Mouse (Mus musculus): ENCODE measurements around the gene Vwa8. TPM values are rescaled to one million over a fixed set of nuclear protein-coding genes. Genes with fewer than 3 reads are reported as not detected.

Vwa8 gene
- polyA plus RNA-seq, 1 experiment from 2014 or later, result 15.6 TPM

DNA sequence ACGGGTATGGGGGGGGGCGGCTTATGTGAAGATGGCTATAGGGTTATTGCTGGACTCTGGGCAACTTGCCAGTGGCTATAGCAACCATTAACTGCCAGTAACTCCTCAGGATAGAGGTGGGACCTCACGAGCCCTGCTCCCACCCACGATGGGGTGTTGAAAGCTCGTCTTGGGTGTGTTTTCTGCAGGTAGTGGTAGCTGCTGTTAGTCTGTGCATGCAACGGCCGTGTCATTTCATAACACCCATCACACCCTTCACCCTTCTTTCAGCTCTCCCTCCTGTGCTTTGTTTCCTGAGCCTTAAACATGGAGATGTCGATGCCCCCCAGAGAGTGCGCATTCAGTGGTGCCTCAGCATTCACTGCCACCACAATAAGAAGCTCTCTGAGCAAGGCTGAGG, 329.4 kb downstream of the Vwa8 start:
- no peak for ATAC-seq
- Histone ChIP-seq H3K27me3 (replicated peaks; ENCODE audit: control insufficient read depth, insufficient read depth, low read length) (no peaks in the 10 kb centered on the region), H3K4me3 (ENCODE audit: low read depth, low read length) (no peak overlapping the region), H3K27ac (ENCODE audit: low read depth, low read length) (no peak overlapping the region), H3K4me1 (replicated peaks; ENCODE audit: control insufficient read depth, insufficient read depth, low read length) (no peaks in the 10 kb centered on the region), H3K36me3 (ENCODE audit: control insufficient read depth, insufficient read depth) (peaks cover 20% of the 10 kb centered on the region; the same call in 1 of the 2 replicates), H3K4me2 (replicated peaks; ENCODE audit: low read depth) (no peak overlapping the region), H3K9ac (ENCODE audit: low read depth, low read length) (no peak overlapping the region), H3K9me3 (ENCODE audit: control insufficient read depth) (no peaks in the 10 kb centered on the region)
- 79% methylated on average over 9 of the region's 9 CpGs for WGBS
- TF ChIP-seq CTCF (IDR thresholded peaks at IDR 0.05; ENCODE audit: low read depth), result no peak

DNA sequence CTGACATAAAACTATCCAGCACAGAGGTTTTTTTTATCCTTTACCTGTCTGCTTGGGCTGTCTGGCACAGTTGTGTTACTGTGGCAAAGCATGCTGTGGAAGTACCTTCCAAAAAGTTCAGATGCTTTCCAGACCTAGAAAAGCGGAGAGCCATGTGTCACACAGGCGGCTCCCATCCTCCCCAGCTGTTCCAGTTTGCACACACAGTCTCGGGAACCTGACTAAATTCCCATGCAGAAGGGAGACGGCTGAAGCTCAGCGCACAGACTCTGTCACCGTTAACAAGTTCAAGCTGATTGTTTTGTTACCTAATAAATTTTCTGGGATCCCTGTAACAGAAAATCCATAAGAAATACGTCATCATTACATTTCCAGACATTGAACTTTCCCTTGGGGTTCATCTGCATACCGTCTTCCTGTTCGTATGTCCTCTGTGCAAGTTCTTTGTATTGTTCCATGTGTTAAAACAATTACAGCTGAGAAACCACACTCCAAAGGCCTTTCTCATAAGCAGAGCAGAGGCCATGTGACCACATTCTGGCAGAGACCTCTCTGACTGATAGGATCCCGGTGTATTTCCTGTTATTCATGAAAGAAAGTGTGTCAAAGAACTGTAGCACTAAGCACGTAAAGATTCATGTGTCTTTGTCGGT, 331.4 kb downstream of the Vwa8 start:
- H3K4me3 ChIP-seq (ENCODE audit: low read depth, low read length), result no peak overlapping the region
- 0 out of 2 replicates have a peak overlapping the region, but pooled peaks have one; percentile 29 for H3K27ac ChIP-seq (ENCODE audit: low read depth, low read length)
- no peaks in the 10 kb centered on the region for H3K4me1 ChIP-seq (replicated peaks; ENCODE audit: control insufficient read depth, insufficient read depth, low read length)
- ATAC-seq, result no peak
- no peak overlapping the region for H3K9ac ChIP-seq (ENCODE audit: low read depth, low read length)
- H3K36me3 ChIP-seq (ENCODE audit: control insufficient read depth, insufficient read depth), result peaks cover 20% of the 10 kb centered on the region; the same call in 1 of the 2 replicates
- H3K27me3 ChIP-seq (replicated peaks; ENCODE audit: control insufficient read depth, insufficient read depth, low read length), result no peaks in the 10 kb centered on the region
- no peak for TF ChIP-seq CTCF (IDR thresholded peaks at IDR 0.05; ENCODE audit: low read depth)
- 61% methylated on average over 12 of the region's 12 CpGs for WGBS
- H3K4me2 ChIP-seq (replicated peaks; ENCODE audit: low read depth), result no peak overlapping the region
- no peaks in the 10 kb centered on the region for H3K9me3 ChIP-seq (ENCODE audit: control insufficient read depth)

DNA sequence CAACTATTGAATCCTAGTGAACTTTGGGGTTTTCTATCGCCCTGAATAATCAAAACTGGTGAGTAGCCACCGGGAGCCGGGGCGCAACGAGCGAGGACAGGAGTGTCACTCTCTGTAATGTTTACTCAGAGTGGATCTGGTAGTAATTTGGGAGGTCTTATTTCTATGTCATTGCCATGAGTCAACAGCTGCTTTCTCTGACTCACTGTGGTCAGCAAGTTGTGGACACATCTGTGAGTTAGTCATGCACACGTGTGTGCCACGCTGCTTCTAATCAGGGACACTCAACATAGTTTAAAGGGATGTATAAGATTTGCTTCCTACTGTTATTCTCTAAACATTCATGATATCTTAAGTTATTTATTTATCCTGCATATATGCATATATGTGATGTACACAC, 332.9 kb downstream of the Vwa8 start:
- H3K9me3 ChIP-seq (ENCODE audit: control insufficient read depth), result no peaks in the 10 kb centered on the region
- H3K27ac ChIP-seq (ENCODE audit: low read depth, low read length), result no peak overlapping the region
- no peaks in the 10 kb centered on the region for H3K27me3 ChIP-seq (replicated peaks; ENCODE audit: control insufficient read depth, insufficient read depth, low read length)
- peaks cover 19% of the 10 kb centered on the region; the same call in 1 of the 2 replicates for H3K36me3 ChIP-seq (ENCODE audit: control insufficient read depth, insufficient read depth)
- TF ChIP-seq CTCF (IDR thresholded peaks at IDR 0.05; ENCODE audit: low read depth), result no peak
- ATAC-seq, result no peak
- no peak overlapping the region for H3K4me3 ChIP-seq (ENCODE audit: low read depth, low read length)
- H3K9ac ChIP-seq (ENCODE audit: low read depth, low read length), result no peak overlapping the region
- 93% methylated on average over 8 of the region's 8 CpGs for WGBS
- H3K4me2 ChIP-seq (replicated peaks; ENCODE audit: low read depth), result no peak overlapping the region
- no peaks in the 10 kb centered on the region for H3K4me1 ChIP-seq (replicated peaks; ENCODE audit: control insufficient read depth, insufficient read depth, low read length)

DNA sequence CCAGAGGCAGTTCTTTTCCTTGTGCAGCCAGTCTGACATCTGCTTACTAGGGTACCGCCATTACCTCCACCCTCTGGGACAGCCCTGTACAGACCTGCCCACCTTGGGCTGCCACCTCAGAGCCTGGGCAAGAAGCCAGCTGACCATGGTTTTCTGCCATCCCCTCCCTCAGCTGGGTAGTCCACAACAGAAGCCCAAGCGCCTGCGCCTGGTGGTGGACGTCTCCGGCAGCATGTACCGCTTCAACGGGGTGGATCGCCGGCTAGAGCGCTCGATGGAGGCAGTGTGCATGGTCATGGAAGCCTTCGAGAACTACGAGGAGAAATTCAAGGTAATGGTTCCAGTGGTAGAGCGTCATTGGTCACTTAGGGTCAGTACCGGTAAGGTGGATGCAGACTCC, 333.9 kb downstream of the Vwa8 start:
- H3K9me3 ChIP-seq (ENCODE audit: control insufficient read depth), result no peaks in the 10 kb centered on the region
- TF ChIP-seq CTCF (IDR thresholded peaks at IDR 0.05; ENCODE audit: low read depth), result no peak
- no peak for ATAC-seq
- no peak overlapping the region for H3K27ac ChIP-seq (ENCODE audit: low read depth, low read length)
- H3K4me3 ChIP-seq (ENCODE audit: low read depth, low read length), result no peak overlapping the region
- WGBS, result 94% methylated on average over 15 of the region's 15 CpGs
- H3K36me3 ChIP-seq (ENCODE audit: control insufficient read depth, insufficient read depth), result peaks cover 19% of the 10 kb centered on the region; the same call in 1 of the 2 replicates
- H3K27me3 ChIP-seq (replicated peaks; ENCODE audit: control insufficient read depth, insufficient read depth, low read length), result no peaks in the 10 kb centered on the region
- H3K4me1 ChIP-seq (replicated peaks; ENCODE audit: control insufficient read depth, insufficient read depth, low read length), result no peaks in the 10 kb centered on the region
- no peak overlapping the region for H3K9ac ChIP-seq (ENCODE audit: low read depth, low read length)
- no peak overlapping the region for H3K4me2 ChIP-seq (replicated peaks; ENCODE audit: low read depth)

DNA sequence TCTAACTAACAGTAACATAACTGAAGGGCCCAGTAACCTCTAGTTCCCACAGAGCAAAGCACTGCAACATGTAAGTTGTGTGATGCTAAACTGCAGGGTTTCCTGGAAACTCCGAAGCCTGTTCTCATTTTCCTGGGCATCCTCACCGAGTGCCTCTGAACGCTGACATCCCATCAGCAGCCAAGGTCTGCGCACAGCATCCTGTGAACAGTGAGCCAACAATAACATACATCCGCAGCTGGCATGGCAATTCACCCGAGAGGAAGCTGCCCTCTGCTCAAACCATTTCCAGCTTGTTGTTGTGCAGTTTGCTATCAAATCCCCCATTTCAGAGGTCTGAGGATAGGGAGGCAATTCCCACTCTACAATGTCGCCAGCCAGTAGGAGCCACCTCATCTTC, 334.4 kb downstream of the Vwa8 start:
- H3K9me3 ChIP-seq (ENCODE audit: control insufficient read depth), result no peaks in the 10 kb centered on the region
- H3K36me3 ChIP-seq (ENCODE audit: control insufficient read depth, insufficient read depth), result peaks cover 19% of the 10 kb centered on the region; the same call in 1 of the 2 replicates
- no peak for ATAC-seq
- H3K27ac ChIP-seq (ENCODE audit: low read depth, low read length), result no peak overlapping the region
- no peak overlapping the region for H3K9ac ChIP-seq (ENCODE audit: low read depth, low read length)
- no peak overlapping the region for H3K4me3 ChIP-seq (ENCODE audit: low read depth, low read length)
- WGBS, result 84% methylated on average over 7 of the region's 7 CpGs
- H3K4me1 ChIP-seq (replicated peaks; ENCODE audit: control insufficient read depth, insufficient read depth, low read length), result no peaks in the 10 kb centered on the region
- H3K27me3 ChIP-seq (replicated peaks; ENCODE audit: control insufficient read depth, insufficient read depth, low read length), result no peaks in the 10 kb centered on the region
- TF ChIP-seq CTCF (IDR thresholded peaks at IDR 0.05; ENCODE audit: low read depth), result no peak
- H3K4me2 ChIP-seq (replicated peaks; ENCODE audit: low read depth), result no peak overlapping the region

DNA sequence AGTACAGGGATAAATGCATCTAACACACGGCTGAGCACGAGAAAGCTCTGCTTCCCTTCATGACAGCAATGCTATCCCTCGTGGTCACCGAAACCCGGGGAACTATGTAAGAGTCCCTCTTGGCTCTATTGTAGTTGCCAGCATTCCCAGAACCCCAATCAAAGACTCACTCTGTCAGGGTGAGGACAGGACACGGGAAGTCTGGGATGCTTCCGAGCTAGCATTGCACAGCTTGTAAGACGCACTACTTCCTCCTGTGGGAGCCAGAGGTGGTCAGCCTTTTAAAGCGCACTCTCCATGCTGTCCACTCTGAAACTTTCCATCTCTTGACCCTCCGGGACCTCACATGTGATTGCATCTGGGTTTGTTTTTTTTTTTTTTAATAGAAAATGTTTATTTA, 335.2 kb downstream of the Vwa8 start:
- Histone ChIP-seq H3K4me1 (replicated peaks; ENCODE audit: control insufficient read depth, insufficient read depth, low read length) (no peaks in the 10 kb centered on the region), H3K27ac (ENCODE audit: low read depth, low read length) (no peak overlapping the region; the same call in 1 of the 2 replicates), H3K27me3 (replicated peaks; ENCODE audit: control insufficient read depth, insufficient read depth, low read length) (no peaks in the 10 kb centered on the region), H3K4me3 (ENCODE audit: low read depth, low read length) (no peak overlapping the region), H3K4me2 (replicated peaks; ENCODE audit: low read depth) (no peak overlapping the region), H3K36me3 (ENCODE audit: control insufficient read depth, insufficient read depth) (peaks cover 19% of the 10 kb centered on the region; the same call in 1 of the 2 replicates), H3K9ac (ENCODE audit: low read depth, low read length) (no peak overlapping the region), H3K9me3 (ENCODE audit: control insufficient read depth) (no peaks in the 10 kb centered on the region)
- no peak for TF ChIP-seq CTCF (IDR thresholded peaks at IDR 0.05; ENCODE audit: low read depth)
- WGBS, result 78% methylated on average over 10 of the region's 10 CpGs
- no peak for ATAC-seq

All from intestine, postnatal 0 days (tissue).